Mouse (Mus musculus): ENCODE results near the gene Strap.

DNA sequence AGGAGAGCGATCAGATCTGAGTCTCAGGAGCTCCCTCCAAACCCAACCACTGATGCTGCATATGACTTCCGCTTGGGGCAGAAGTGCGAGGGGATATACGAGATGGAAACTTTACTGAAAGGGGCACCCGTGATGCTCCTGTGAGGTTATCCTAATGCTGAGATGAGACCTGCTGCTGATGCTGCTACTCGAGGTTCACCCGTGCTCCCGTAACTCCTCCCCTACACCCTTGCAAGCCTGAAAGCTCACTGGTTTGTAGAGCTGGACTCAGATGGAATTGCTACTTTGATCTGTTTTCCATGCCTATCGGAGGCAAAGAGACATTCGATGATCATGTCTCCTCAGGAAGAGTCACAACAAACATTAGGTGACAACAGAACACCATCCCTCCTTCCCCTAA is 28.7 kb upstream of the Strap start:
- TF ChIP-seq GATA1 (IDR thresholded peaks at IDR 0.05; ENCODE audit: borderline replicate concordance, low read length) (no peak), FLI1 (IDR thresholded peaks at IDR 0.05; ENCODE audit: low read length) (no peak)

Data from megakaryocyte, embryonic 14.5 days (primary cell).